Mouse (Mus musculus) frontal cortex, adult 2 months (tissue): ENCODE results near the gene Gpnmb. TPM values are rescaled to one million over a fixed set of nuclear protein-coding genes. Genes with fewer than 3 reads are reported as not detected.

ENCODE experiments used
- DNase-seq, 2 experiments: peaks; one replicate each; pipeline ENCODE4 v3.0.0; 2022; ENCODE audit warnings: low spot score in 1 of 2; ENCODE audit errors: extremely low spot score in 1 of 2
- polyA plus RNA-seq: library from polyadenylated mRNA; depleted of rRNA; stranded (reverse); fragments of >200 nt; gene quantifications from 2 replicates; pipeline ENCODE4 v1.2.3, GENCODE M21; 2012; rRNA removed

Gene Gpnmb
- polyA plus RNA-seq, 1 experiment: 7.0 TPM

GRCm38 (mm10) chr6:49083008-49083407, 46.7 kb downstream of the Gpnmb start:
- no peak for DNase-seq

DNA sequence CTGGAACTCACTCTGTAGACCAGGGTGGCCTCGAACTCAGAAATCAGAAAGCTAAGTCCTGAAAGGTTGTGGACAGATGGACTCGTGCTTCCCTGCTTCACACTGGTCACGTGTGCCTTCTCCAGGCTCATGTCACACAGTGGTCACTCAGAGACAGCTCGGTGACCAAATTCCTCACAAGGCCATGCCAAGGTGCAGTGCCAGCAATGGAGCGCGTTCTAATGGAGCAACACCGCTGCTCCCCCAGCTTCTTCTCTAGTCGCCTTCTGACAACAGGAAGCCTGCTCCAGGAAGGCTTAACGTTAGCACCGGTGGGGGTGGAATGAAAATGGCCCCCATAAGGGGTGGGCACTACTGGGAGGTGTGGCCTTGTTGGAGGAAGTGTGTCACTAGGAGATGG, 58.6 kb downstream of the Gpnmb start:
- DNase-seq: no peak

DNA sequence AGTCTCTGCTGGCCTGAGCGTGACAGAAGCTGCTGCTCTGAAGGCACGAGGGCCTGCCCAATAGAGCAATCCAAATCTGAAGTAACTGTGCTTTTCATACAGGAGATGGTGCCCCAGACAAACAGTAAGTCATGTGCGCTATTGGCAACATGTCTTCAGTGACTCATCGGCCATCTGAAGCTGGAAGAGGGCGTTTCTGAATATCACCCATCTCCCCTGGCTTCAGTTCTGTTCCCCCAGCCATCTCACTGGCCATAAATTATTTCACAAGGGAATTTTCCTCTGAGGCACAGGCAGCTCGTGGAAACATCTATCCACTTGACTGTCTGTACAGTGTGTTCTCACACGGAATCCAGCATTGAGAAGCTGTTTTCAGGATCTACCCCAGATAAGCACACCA, 60.1 kb downstream of the Gpnmb start:
- DNase-seq: peak in 1 of 2 experiments; percentile 54

GRCm38 (mm10) chr6:49096933-49097461, 60.7 kb downstream of the Gpnmb start:
- DNase-seq: peak; percentile 58 to 80

DNA sequence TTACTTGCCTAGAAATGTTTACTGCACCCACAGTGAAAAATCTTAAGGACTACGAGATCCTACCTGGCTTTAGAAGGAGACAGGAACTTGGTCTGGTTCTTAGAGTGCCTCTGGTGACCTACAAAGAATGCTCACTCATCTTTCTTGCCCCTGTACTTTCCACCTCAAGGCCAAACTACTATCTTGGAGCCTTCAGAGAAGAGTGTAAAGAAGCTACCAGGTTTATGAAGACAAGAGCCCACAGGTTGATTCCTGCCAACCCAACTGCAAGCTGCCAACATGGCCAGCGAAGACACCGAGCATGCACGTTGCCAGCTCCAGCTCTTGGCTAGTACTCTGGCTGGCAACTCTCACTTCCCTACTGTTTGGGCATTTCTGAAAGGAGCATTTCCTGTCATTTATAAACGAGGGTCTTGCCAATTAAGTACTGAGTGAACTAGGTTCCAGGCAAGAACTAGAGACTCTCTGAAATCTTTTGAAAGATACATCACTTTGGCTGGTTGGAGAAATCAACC, 61.3 kb downstream of the Gpnmb start:
- DNase-seq: no peak

GRCm38 (mm10) chr6:49099086-49099485, 62.7 kb downstream of the Gpnmb start:
- no peak for DNase-seq

DNA sequence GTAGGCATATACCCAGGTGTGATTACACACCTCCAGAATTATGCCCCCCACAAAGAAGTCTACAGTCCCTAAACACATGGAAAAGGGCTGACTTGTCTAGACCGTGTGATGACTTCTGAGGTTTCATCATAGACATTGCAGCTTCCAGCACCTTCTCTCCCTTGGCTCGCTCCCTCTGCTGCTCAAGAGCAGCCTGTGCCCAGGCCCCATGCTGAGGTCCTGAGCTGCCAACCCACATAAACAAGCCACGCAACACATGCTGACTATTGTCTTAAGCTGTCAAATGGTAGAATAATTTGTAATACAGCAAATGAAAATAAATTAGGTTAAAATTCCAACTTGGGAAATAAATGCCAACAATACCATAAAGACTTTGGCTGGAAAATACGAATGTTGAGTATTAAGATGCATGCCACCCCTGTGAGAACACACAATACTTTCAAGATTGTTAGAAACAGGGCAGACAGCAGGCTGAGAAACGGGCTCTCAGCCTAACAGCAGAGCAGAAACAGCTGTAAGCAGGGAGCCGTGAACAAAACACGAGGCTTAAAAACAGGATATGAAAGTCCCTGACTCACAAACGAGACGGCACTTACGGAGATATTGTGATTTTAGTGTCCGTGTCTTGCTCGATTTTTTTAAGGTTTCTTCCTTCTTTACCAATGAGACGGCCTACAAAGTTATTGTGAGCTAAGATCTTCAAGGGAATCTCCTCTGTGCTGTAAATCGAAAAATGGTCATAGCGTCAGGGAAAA, 70.6 kb downstream of the Gpnmb start:
- DNase-seq: no peak

GRCm38 (mm10) chr6:49109196-49109595, 72.8 kb downstream of the Gpnmb start:
- no peak for DNase-seq

DNA sequence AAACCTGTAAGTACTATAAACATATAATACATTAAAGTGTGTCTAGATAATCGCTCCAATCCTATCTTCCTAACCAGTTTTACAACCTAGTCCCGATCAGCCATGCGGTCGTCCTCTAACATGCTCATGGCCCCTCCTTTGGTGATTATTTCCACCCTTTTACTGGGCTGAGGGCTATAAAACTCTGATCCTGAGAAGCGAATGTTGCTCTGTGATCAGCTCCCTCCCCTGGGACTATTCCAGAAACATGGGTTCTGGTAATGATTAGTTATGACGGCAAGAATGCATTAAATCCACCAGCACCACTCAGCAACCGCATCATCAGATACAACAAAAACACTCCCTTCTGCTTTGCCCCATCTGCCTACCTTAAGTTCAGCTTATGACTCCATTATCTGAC, 77.5 kb downstream of the Gpnmb start:
- no peak for DNase-seq

- DNase-seq: no peak
These were observed 78.1 kb downstream of the Gpnmb start for GRCm38 (mm10) chr6:49114457-49114856.

DNA sequence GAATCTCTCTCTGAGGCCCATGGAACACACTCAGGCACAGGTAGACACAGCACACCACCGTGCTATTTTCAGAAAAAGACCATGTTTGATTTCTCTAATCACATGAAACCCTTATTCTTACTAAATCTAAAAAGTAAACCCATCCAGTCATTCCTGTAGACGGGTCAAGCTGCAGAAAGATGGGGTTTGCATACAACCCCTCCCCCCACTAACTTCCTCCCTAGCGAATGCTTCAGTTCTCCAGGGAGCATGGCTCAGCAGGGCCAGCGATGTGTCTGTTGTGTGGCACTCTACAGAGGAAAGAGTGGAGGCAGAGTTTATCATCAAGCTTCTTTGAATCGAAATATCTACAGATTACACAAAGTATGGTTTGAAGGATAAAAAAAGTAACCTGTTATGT, 79.2 kb downstream of the Gpnmb start:
- DNase-seq: no peak

- no peak for DNase-seq
These were observed 79.9 kb downstream of the Gpnmb start for GRCm38 (mm10) chr6:49116241-49116640.

- DNase-seq: no peak
These were observed 82.1 kb downstream of the Gpnmb start for GRCm38 (mm10) chr6:49118446-49118845.

DNA sequence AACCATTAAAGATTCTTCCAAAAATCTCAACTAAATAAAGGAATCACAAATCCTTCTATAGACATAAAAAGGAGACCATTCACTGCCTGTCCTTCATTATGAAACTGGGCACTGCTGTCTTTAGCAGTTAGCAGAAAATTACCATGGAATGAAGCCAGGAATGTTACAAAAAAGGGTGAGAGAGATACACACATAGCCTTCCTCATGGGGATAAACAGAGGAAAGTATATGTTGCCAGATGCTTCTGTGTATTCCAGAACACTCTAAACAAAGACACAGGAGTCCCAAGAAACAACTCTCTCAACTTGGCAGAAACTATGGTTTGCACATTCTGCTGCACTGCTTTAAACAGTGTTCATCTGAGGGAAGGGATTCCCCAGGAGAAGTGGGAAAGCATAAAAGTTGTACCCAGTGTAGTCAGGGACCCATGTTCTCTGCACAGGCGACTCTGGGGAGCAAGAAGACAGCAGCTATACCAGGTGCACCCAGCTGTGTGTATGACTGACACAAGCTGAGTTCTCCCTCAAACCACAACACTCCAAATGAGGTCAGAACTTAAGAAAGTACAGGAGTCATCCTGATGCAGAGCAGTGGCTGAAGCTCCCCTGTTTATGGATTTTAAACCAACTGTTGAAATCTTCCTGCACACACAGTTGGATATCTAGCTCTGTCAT, 83.3 kb downstream of the Gpnmb start:
- no peak for DNase-seq

- no peak for DNase-seq
These were observed 84.0 kb downstream of the Gpnmb start for GRCm38 (mm10) chr6:49120370-49120769.

Other genes starting within 250 kb of the Gpnmb start
- 23.7 and 28.1 TPM in 2 replicates for gene Tmem176a, start 195.6 kb upstream of the Gpnmb start, polyA plus RNA-seq
- 80.2 and 89.1 TPM in 2 replicates for gene Tmem176b, start 195.1 kb upstream of the Gpnmb start, polyA plus RNA-seq
- 0.10 and 0.38 TPM in 2 replicates for gene Aoc1, start 163.7 kb upstream of the Gpnmb start, polyA plus RNA-seq
- 0.12 and 0.32 TPM in 2 replicates for gene 1600015I10Rik, start 106.7 kb upstream of the Gpnmb start, polyA plus RNA-seq
- 0.11 TPM in 1 of 2 replicates, not detected in the other for gene Doxl2, start 61.6 kb upstream of the Gpnmb start, polyA plus RNA-seq
- not detected in 2 replicates for gene Svs1, start 49.7 kb upstream of the Gpnmb start, polyA plus RNA-seq
- gene Malsu1, start 37.2 kb downstream of the Gpnmb start, polyA plus RNA-seq: 16.9 and 17.3 TPM in 2 replicates
- gene Igf2bp3, start 178.4 kb downstream of the Gpnmb start, polyA plus RNA-seq: 0.06 and 0.13 TPM in 2 replicates
- gene Tra2a, start 227.5 kb downstream of the Gpnmb start, polyA plus RNA-seq: 122 and 139 TPM in 2 replicates